Comparison of ENCODE assay signal across 8 mouse cellular contexts in genomic region chr17:70989991-70990390, GRCm38 (mm10). TPM values are rescaled to one million over a fixed set of nuclear protein-coding genes. Genes with fewer than 3 reads are reported as not detected.
DNase-seq lines count a peak whose midpoint lies in the region; ATAC-seq lines count a peak whose summit lies in the region.

No protein-coding gene starts in this region.

- H3K27me3 ChIP-seq in heart, embryonic 10.5 days (ENCODE audit: insufficient read depth, poor library complexity, severe bottlenecking): no peaks in the 10 kb centered on the region
- no peaks in the 10 kb centered on the region for H3K27me3 ChIP-seq in embryonic facial prominence, embryonic 11.5 days (ENCODE audit: control insufficient read depth, insufficient read depth, low read length)
- no peaks in the 10 kb centered on the region for H3K27me3 ChIP-seq in intestine, embryonic 16.5 days (replicated peaks; ENCODE audit: control insufficient read depth, insufficient read depth, low read length)
- H3K27me3 ChIP-seq in stomach, embryonic 16.5 days (ENCODE audit: control insufficient read depth, insufficient read depth, low read length): no peaks in the 10 kb centered on the region

- peak overlapping the region; percentile 92 for H3K27ac ChIP-seq in heart, embryonic 10.5 days
- peak overlapping the region; percentile 93 for H3K27ac ChIP-seq in embryonic facial prominence, embryonic 11.5 days (replicated peaks; ENCODE audit: low read depth, low read length)
- peak overlapping the region; percentile 84 for H3K27ac ChIP-seq in intestine, embryonic 16.5 days (ENCODE audit: low read length)
- H3K27ac ChIP-seq in macrophage: peak overlapping the region; percentile 44
- peak overlapping the region; percentile 93 for H3K27ac ChIP-seq in stomach, embryonic 16.5 days (ENCODE audit: low read length)

- peaks cover 66% of the 10 kb centered on the region for H3K36me3 ChIP-seq in heart, embryonic 10.5 days
- H3K36me3 ChIP-seq in embryonic facial prominence, embryonic 11.5 days (replicated peaks; ENCODE audit: control insufficient read depth, insufficient read depth, low read depth, low read length): peaks cover 6% of the 10 kb centered on the region
- peaks cover 16% of the 10 kb centered on the region for H3K36me3 ChIP-seq in intestine, embryonic 16.5 days (ENCODE audit: control insufficient read depth, insufficient read depth, low read length)
- peaks cover 11% of the 10 kb centered on the region for H3K36me3 ChIP-seq in macrophage (ENCODE audit: inconsistent target)
- H3K36me3 ChIP-seq in stomach, embryonic 16.5 days (ENCODE audit: control insufficient read depth, insufficient read depth, low read length): peaks cover 9% of the 10 kb centered on the region; the same call in 1 of the 2 replicates

- ATAC-seq in embryonic facial prominence, embryonic 11.5 days (replicated peaks; ENCODE audit: insufficient number of reproducible peaks, low FRiP score, low TSS enrichment, low read depth): peak; percentile 64
- peak; percentile 36 for ATAC-seq in intestine, embryonic 16.5 days
- ATAC-seq in stomach, embryonic 16.5 days (ENCODE audit: insufficient read depth, low FRiP score): peak; percentile 18; the same call in 1 of the 2 replicates

- H3K79me2 ChIP-seq in macrophage (ENCODE audit: inconsistent target): peaks cover 93% of the 10 kb centered on the region

- peak overlapping the region; percentile 86 for H3K4me2 ChIP-seq in embryonic facial prominence, embryonic 11.5 days (ENCODE audit: low read depth, low read length)
- H3K4me2 ChIP-seq in intestine, embryonic 16.5 days (ENCODE audit: low read depth, low read length): peak overlapping the region; percentile 63
- peak overlapping the region; percentile 72 for H3K4me2 ChIP-seq in stomach, embryonic 16.5 days (ENCODE audit: low read depth, low read length)

- peak overlapping the region; percentile 93 for H3K4me3 ChIP-seq in heart, embryonic 10.5 days
- H3K4me3 ChIP-seq in embryonic facial prominence, embryonic 11.5 days (ENCODE audit: low read depth, low read length): peak overlapping the region; percentile 85
- peak overlapping the region; percentile 91 for H3K4me3 ChIP-seq in intestine, embryonic 16.5 days (ENCODE audit: low read length)
- peak overlapping the region; percentile 58 for H3K4me3 ChIP-seq in macrophage (ENCODE audit: inconsistent target)
- H3K4me3 ChIP-seq in stomach, embryonic 16.5 days (replicated peaks; ENCODE audit: low read length): peak overlapping the region; percentile 93

- 2% methylated on average over 24 of the region's 24 CpGs for WGBS in heart, embryonic 10.5 days
- under 1% methylated on average over 23 of the region's 24 CpGs for WGBS in embryonic facial prominence, embryonic 11.5 days
- 1% methylated on average over 24 of the region's 24 CpGs for WGBS in intestine, embryonic 16.5 days
- WGBS in macrophage (ENCODE audit: missing documents): under 1% methylated on average over 23 of the region's 24 CpGs
- 2% methylated on average over 24 of the region's 24 CpGs for WGBS in stomach, embryonic 16.5 days

- peak; percentile 81 for DNase-seq in heart, embryonic 10.5 days (ENCODE audit: low spot score)
- no peak for DNase-seq in heart, postnatal 36 days
- DNase-seq in CD4-positive, CD25-positive, alpha-beta regulatory T cell, adult 2 months (ENCODE audit: low read depth, low spot score): peak; percentile 64
- peak; percentile 42 for DNase-seq in embryonic facial prominence, embryonic 11.5 days (ENCODE audit: low spot score)
- no peak for DNase-seq in left cerebral cortex, postnatal 4 days

- H3K9me3 ChIP-seq in heart, embryonic 10.5 days: no peaks in the 10 kb centered on the region
- H3K9me3 ChIP-seq in embryonic facial prominence, embryonic 11.5 days (replicated peaks; ENCODE audit: control insufficient read depth, low read length): no peaks in the 10 kb centered on the region
- no peaks in the 10 kb centered on the region; the same call in 1 of the 2 replicates for H3K9me3 ChIP-seq in intestine, embryonic 16.5 days (ENCODE audit: control insufficient read depth, low read length)
- no peaks in the 10 kb centered on the region for H3K9me3 ChIP-seq in stomach, embryonic 16.5 days (replicated peaks; ENCODE audit: control insufficient read depth, low read length)

- peaks cover 62% of the 10 kb centered on the region for H3K4me1 ChIP-seq in heart, embryonic 10.5 days
- no peaks in the 10 kb centered on the region; the same call in 1 of the 2 replicates for H3K4me1 ChIP-seq in embryonic facial prominence, embryonic 11.5 days (ENCODE audit: control insufficient read depth, insufficient read depth, low read length)
- H3K4me1 ChIP-seq in intestine, embryonic 16.5 days (ENCODE audit: control insufficient read depth, insufficient read depth, low read length): peaks cover 56% of the 10 kb centered on the region
- H3K4me1 ChIP-seq in stomach, embryonic 16.5 days (ENCODE audit: control insufficient read depth, insufficient read depth, low read length): peaks cover 46% of the 10 kb centered on the region

- intact Hi-C loops in heart, postnatal 36 days (cut with DNase I): loop anchor here (5.0 kb wide), 1 partner anchor 207 kb away; no protein-coding TSS in a partner anchor
- intact Hi-C loops in left cerebral cortex, postnatal 4 days (cut with DNase I): no loop called here

- H3K9ac ChIP-seq in embryonic facial prominence, embryonic 11.5 days (replicated peaks; ENCODE audit: low read length): peak overlapping the region; percentile 88
- peak overlapping the region; percentile 93 for H3K9ac ChIP-seq in intestine, embryonic 16.5 days (ENCODE audit: low read depth, low read length)
- H3K9ac ChIP-seq in stomach, embryonic 16.5 days (ENCODE audit: low read length): peak overlapping the region; percentile 92

RNA-seq across cellular contexts. Expression of gene Myom1, which starts 12.4 kb away (rescaled TPM):
- 109 and 198 TPM in 2 replicates for polyA plus RNA-seq in heart, embryonic 10.5 days (2016; fragmentation: Nextera tagmentation; extraction: Ambion mirVana)
- total RNA-seq in heart, postnatal 36 days (2021): 1,000 to 10,000 TPM; 1,078 to 1,194 TPM
- polyA plus RNA-seq in embryonic facial prominence, embryonic 11.5 days (2014; fragmentation: Nextera tagmentation; extraction: Ambion mirVana): 4.7 and 5.9 TPM in 2 replicates
- 10.6 and 10.8 TPM in 2 replicates for polyA plus RNA-seq in intestine, embryonic 16.5 days (2015; fragmentation: Nextera tagmentation; extraction: Ambion mirVana)
- 1 to 10 TPM in 21 of 26 experiments, under 1 TPM in 5; 0.43 to 4.0 (median 1.9) TPM for total RNA-seq in macrophage (2018; cell fraction: chromatin; rRNA removed)
- 1 to 10 TPM in 10 of 26 experiments, under 1 TPM in 16; 0.03 to 2.0 (median 0.59) TPM for total RNA-seq in macrophage (2018; cell fraction: cytosol; rRNA removed)
- 1 to 10 TPM in 17 of 26 experiments, under 1 TPM in 9; 0.29 to 5.4 (median 1.4) TPM for total RNA-seq in macrophage (2018; cell fraction: nucleus; rRNA removed)
- polyA plus RNA-seq in macrophage (2018): 0.82 to 2.0 TPM (median 1.5 TPM) in 3 replicates
- polyA plus RNA-seq in stomach, embryonic 16.5 days (2015; fragmentation: Nextera tagmentation; extraction: Ambion mirVana): 15.7 and 21.1 TPM in 2 replicates
- total RNA-seq in left cerebral cortex, postnatal 4 days (2021): 1 to 10 TPM; 1.8 to 2.1 TPM

RNA-seq across cellular contexts. Expression of gene Myl12a, which starts 12.7 kb away (rescaled TPM):
- polyA plus RNA-seq in heart, embryonic 10.5 days (2016; fragmentation: Nextera tagmentation; extraction: Ambion mirVana): 742 and 776 TPM in 2 replicates
- 1,000 to 10,000 TPM; 1,077 to 1,160 TPM for total RNA-seq in heart, postnatal 36 days (2021)
- 595 and 613 TPM in 2 replicates for polyA plus RNA-seq in embryonic facial prominence, embryonic 11.5 days (2014; fragmentation: Nextera tagmentation; extraction: Ambion mirVana)
- polyA plus RNA-seq in intestine, embryonic 16.5 days (2015; fragmentation: Nextera tagmentation; extraction: Ambion mirVana): 485 and 503 TPM in 2 replicates
- 100 to 1,000 TPM in 3 of 26 experiments, 10 to 100 TPM in 23; 24.7 to 135 (median 64.5) TPM for total RNA-seq in macrophage (2018; cell fraction: chromatin; rRNA removed)
- 100 to 1,000 TPM; 181 to 361 (median 240) TPM for total RNA-seq in macrophage (2018; cell fraction: cytosol; rRNA removed)
- 100 to 1,000 TPM in 13 of 26 experiments, 10 to 100 TPM in 13; 38.7 to 179 (median 98.3) TPM for total RNA-seq in macrophage (2018; cell fraction: nucleus; rRNA removed)
- polyA plus RNA-seq in macrophage (2018): 198 to 502 TPM (median 243 TPM) in 3 replicates
- polyA plus RNA-seq in stomach, embryonic 16.5 days (2015; fragmentation: Nextera tagmentation; extraction: Ambion mirVana): 524 and 584 TPM in 2 replicates
- 10 to 100 TPM; 43.7 to 53.6 TPM for total RNA-seq in left cerebral cortex, postnatal 4 days (2021)

Comparison
In these comparisons a context has a peak if more than half of its experiments do, and no peak if none do; other contexts are left out.
1. DNase-seq: peak in heart, embryonic 10.5 days (single experiment), CD4-positive, CD25-positive, alpha-beta regulatory T cell, adult 2 months (single experiment) and embryonic facial prominence, embryonic 11.5 days (single experiment); none in heart, postnatal 36 days (0 of 2) and left cerebral cortex, postnatal 4 days (single experiment).
2. Peak in every context shown above with its lines, with median percentiles within 50 percentile points of each other: H3K27ac ChIP-seq, H3K4me3 ChIP-seq, ATAC-seq, H3K4me2 ChIP-seq and H3K9ac ChIP-seq.